Mouse (Mus musculus): ENCODE results near the gene Sec24d. TPM values are rescaled to one million over a fixed set of nuclear protein-coding genes. Genes with fewer than 3 reads are reported as not detected.

Sec24d gene
- total RNA-seq, 1 experiment = 20.0 TPM

DNA sequence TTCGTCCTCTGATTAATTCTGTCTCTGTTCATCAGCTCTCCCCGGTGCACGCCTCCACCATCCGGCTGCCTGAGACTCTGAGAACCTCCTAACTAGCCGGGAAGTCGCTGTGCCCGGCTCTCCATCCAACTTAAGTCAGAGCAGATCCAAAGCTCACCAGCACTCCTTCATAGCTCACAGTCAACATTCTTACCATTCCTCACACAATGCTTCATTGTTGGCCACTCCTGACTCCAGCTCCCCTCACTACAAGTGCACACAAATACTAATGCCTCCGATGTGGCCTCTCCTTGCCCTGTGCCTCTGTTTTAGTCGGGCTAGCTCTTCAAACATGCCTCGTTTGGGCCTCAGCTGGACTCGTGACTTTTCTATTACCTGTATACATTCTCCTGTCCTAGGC is 29.4 kb downstream of the Sec24d start:
- in situ Hi-C loops (cut with MboI; ENCODE audit: low sequenced_read_pairs in 2 of 2, unreplicated experiment in 2 of 2) = no loop called here
- no peaks in the 10 kb centered on the region for H3K9me3 ChIP-seq (ENCODE audit: control insufficient read depth, insufficient read depth, low read depth, low read length)
- H3K4me3 ChIP-seq (ENCODE audit: insufficient read depth in 1 of 2, low read depth in 1 of 2, low read length in 2 of 2, poor library complexity in 1 of 2, severe bottlenecking in 1 of 2) = no peak overlapping the region
- H3K9ac ChIP-seq (ENCODE audit: insufficient read depth, low read depth, low read length, poor library complexity, severe bottlenecking) = no peak overlapping the region
- H3K27ac ChIP-seq (ENCODE audit: insufficient read depth, low read depth, low read length, poor library complexity, severe bottlenecking) = no peak overlapping the region
- peaks cover 4 to 26% of the 10 kb centered on the region in 2 experiments; a peak in 3 of 4 replicates for H3K4me1 ChIP-seq (ENCODE audit: control insufficient read depth in 2 of 2, insufficient read depth in 2 of 2, low read length in 2 of 2, poor library complexity in 1 of 2)
- H3K36me3 ChIP-seq (ENCODE audit: control insufficient read depth, insufficient read depth, low read length, poor library complexity, severe bottlenecking) = peaks cover 15% of the 10 kb centered on the region; the same call in 1 of the 2 replicates
- TF ChIP-seq ZC3H11A (IDR thresholded peaks at IDR 0.05; ENCODE audit: borderline replicate concordance, low read depth, low read length) (no peak), CHD2 (IDR thresholded peaks at IDR 0.05; ENCODE audit: low read depth, low read length) (no peak), HCFC1 (IDR thresholded peaks at IDR 0.05; ENCODE audit: borderline replicate concordance, insufficient read depth, low read length) (no peak), MAFK (IDR thresholded peaks at IDR 0.05; ENCODE audit: insufficient read depth, low read depth, low read length) (no peak), ZNF384 (IDR thresholded peaks at IDR 0.05; ENCODE audit: low read depth, low read length) (no peak)
- no peak for DNase-seq (ENCODE audit: low read depth, low spot score)

- TF ChIP-seq MAFK (IDR thresholded peaks at IDR 0.05; ENCODE audit: insufficient read depth, low read depth, low read length) (no peak), CHD2 (IDR thresholded peaks at IDR 0.05; ENCODE audit: low read depth, low read length) (no peak), ZC3H11A (IDR thresholded peaks at IDR 0.05; ENCODE audit: borderline replicate concordance, low read depth, low read length) (no peak), HCFC1 (IDR thresholded peaks at IDR 0.05; ENCODE audit: borderline replicate concordance, insufficient read depth, low read length) (no peak), ZNF384 (IDR thresholded peaks at IDR 0.05; ENCODE audit: low read depth, low read length) (no peak)
- Histone ChIP-seq H3K4me3 (ENCODE audit: insufficient read depth in 1 of 2, low read depth in 1 of 2, low read length in 2 of 2, poor library complexity in 1 of 2, severe bottlenecking in 1 of 2) (no peak overlapping the region), H3K9me3 (ENCODE audit: control insufficient read depth, insufficient read depth, low read depth, low read length) (no peaks in the 10 kb centered on the region), H3K9ac (ENCODE audit: insufficient read depth, low read depth, low read length, poor library complexity, severe bottlenecking) (no peak overlapping the region), H3K4me1 (ENCODE audit: control insufficient read depth in 2 of 2, insufficient read depth in 2 of 2, low read length in 2 of 2, poor library complexity in 1 of 2) (peaks cover 4 to 24% of the 10 kb centered on the region in 2 experiments; a peak in 3 of 4 replicates), H3K27ac (ENCODE audit: insufficient read depth, low read depth, low read length, poor library complexity, severe bottlenecking) (no peak overlapping the region), H3K36me3 (ENCODE audit: control insufficient read depth, insufficient read depth, low read length, poor library complexity, severe bottlenecking) (peaks cover 18% of the 10 kb centered on the region; the same call in 1 of the 2 replicates)
- in situ Hi-C loops (cut with MboI; ENCODE audit: low sequenced_read_pairs in 2 of 2, unreplicated experiment in 2 of 2) = no loop called here
- DNase-seq (ENCODE audit: low read depth, low spot score) = no peak
Measured at GRCm38 (mm10) chr3:123298283-123298682, 31.0 kb downstream of the Sec24d start.

- no peak for DNase-seq (ENCODE audit: low read depth, low spot score)
- in situ Hi-C loops (cut with MboI; ENCODE audit: low sequenced_read_pairs in 2 of 2, unreplicated experiment in 2 of 2) = no loop called here
Measured at GRCm38 (mm10) chr3:123301521-123301920, 34.3 kb downstream of the Sec24d start.

DNA sequence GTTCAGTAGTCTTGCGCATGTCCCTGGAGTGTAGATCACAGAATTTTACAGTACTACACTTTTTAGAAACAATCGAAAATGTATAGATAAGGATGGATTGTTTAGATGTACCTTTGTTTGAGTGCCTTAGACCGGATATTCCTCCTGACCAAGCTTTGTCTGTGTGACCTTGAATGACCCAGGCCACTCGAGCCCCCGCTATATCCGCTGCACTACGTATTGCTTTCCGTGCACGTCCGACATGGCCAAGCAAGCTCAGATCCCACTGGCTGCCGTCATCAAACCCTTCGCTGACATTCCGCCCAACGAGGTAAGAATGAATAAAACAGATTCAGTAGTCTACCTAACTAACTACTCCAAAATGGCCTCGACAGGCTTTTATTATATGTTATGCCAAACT is 38.4 kb downstream of the Sec24d start:
- in situ Hi-C loops (cut with MboI; ENCODE audit: low sequenced_read_pairs in 2 of 2, unreplicated experiment in 2 of 2) = no loop called here
- Histone ChIP-seq H3K9ac (ENCODE audit: insufficient read depth, low read depth, low read length, poor library complexity, severe bottlenecking) (no peak overlapping the region), H3K36me3 (ENCODE audit: control insufficient read depth, insufficient read depth, low read length, poor library complexity, severe bottlenecking) (peaks cover 6% of the 10 kb centered on the region; the same call in 1 of the 2 replicates), H3K27ac (ENCODE audit: insufficient read depth, low read depth, low read length, poor library complexity, severe bottlenecking) (no peak overlapping the region), H3K4me1 (ENCODE audit: control insufficient read depth in 2 of 2, insufficient read depth in 2 of 2, low read length in 2 of 2, poor library complexity in 1 of 2) (0 out of 4 replicates have a peak, but pooled peaks cover 0 to 2% of the 10 kb centered on the region in 2 experiments), H3K4me3 (ENCODE audit: insufficient read depth in 1 of 2, low read depth in 1 of 2, low read length in 2 of 2, poor library complexity in 1 of 2, severe bottlenecking in 1 of 2) (no peak overlapping the region), H3K9me3 (ENCODE audit: control insufficient read depth, insufficient read depth, low read depth, low read length) (no peaks in the 10 kb centered on the region)
- TF ChIP-seq ZNF384 (IDR thresholded peaks at IDR 0.05; ENCODE audit: low read depth, low read length) (no peak), CHD2 (IDR thresholded peaks at IDR 0.05; ENCODE audit: low read depth, low read length) (no peak), ZC3H11A (IDR thresholded peaks at IDR 0.05; ENCODE audit: borderline replicate concordance, low read depth, low read length) (no peak), HCFC1 (IDR thresholded peaks at IDR 0.05; ENCODE audit: borderline replicate concordance, insufficient read depth, low read length) (no peak), MAFK (IDR thresholded peaks at IDR 0.05; ENCODE audit: insufficient read depth, low read depth, low read length) (no peak)
- DNase-seq (ENCODE audit: low read depth, low spot score) = no peak

More at GRCm38 (mm10) chr3:123301521-123301920, 34.3 kb downstream of the Sec24d start:
- no peak overlapping the region for H3K9ac ChIP-seq (ENCODE audit: insufficient read depth, low read depth, low read length, poor library complexity, severe bottlenecking)
- H3K4me1 ChIP-seq (ENCODE audit: control insufficient read depth in 2 of 2, insufficient read depth in 2 of 2, low read length in 2 of 2, poor library complexity in 1 of 2) = peaks cover 0 to 11% of the 10 kb centered on the region in 2 experiments; a peak in 1 of 4 replicates
- H3K27ac ChIP-seq (ENCODE audit: insufficient read depth, low read depth, low read length, poor library complexity, severe bottlenecking) = no peak overlapping the region
- peaks cover 13% of the 10 kb centered on the region; the same call in 1 of the 2 replicates for H3K36me3 ChIP-seq (ENCODE audit: control insufficient read depth, insufficient read depth, low read length, poor library complexity, severe bottlenecking)
- TF ChIP-seq HCFC1 (IDR thresholded peaks at IDR 0.05; ENCODE audit: borderline replicate concordance, insufficient read depth, low read length) (no peak), CHD2 (IDR thresholded peaks at IDR 0.05; ENCODE audit: low read depth, low read length) (no peak)
- H3K9me3 ChIP-seq (ENCODE audit: control insufficient read depth, insufficient read depth, low read depth, low read length) = no peaks in the 10 kb centered on the region
- no peak overlapping the region for H3K4me3 ChIP-seq (ENCODE audit: insufficient read depth in 1 of 2, low read depth in 1 of 2, low read length in 2 of 2, poor library complexity in 1 of 2, severe bottlenecking in 1 of 2)

- no peaks in the 10 kb centered on the region for H3K9me3 ChIP-seq (ENCODE audit: control insufficient read depth, insufficient read depth, low read depth, low read length)
- H3K4me1 ChIP-seq (ENCODE audit: control insufficient read depth in 2 of 2, insufficient read depth in 2 of 2, low read length in 2 of 2, poor library complexity in 1 of 2) = 0 out of 4 replicates have a peak, but pooled peaks cover 0 to 2% of the 10 kb centered on the region in 2 experiments
- no peak for TF ChIP-seq ZC3H11A (IDR thresholded peaks at IDR 0.05; ENCODE audit: borderline replicate concordance, low read depth, low read length)
- TF ChIP-seq CHD2 (IDR thresholded peaks at IDR 0.05; ENCODE audit: low read depth, low read length) = no peak
- TF ChIP-seq HCFC1 (IDR thresholded peaks at IDR 0.05; ENCODE audit: borderline replicate concordance, insufficient read depth, low read length) = no peak
- TF ChIP-seq ZNF384 (IDR thresholded peaks at IDR 0.05; ENCODE audit: low read depth, low read length) = no peak
- no peak for TF ChIP-seq MAFK (IDR thresholded peaks at IDR 0.05; ENCODE audit: insufficient read depth, low read depth, low read length)
- H3K36me3 ChIP-seq (ENCODE audit: control insufficient read depth, insufficient read depth, low read length, poor library complexity, severe bottlenecking) = peaks cover 2% of the 10 kb centered on the region; the same call in 1 of the 2 replicates
- no peak overlapping the region for H3K4me3 ChIP-seq (ENCODE audit: insufficient read depth in 1 of 2, low read depth in 1 of 2, low read length in 2 of 2, poor library complexity in 1 of 2, severe bottlenecking in 1 of 2)
- no peak for DNase-seq (ENCODE audit: low read depth, low spot score)
- in situ Hi-C loops (cut with MboI; ENCODE audit: low sequenced_read_pairs in 2 of 2, unreplicated experiment in 2 of 2) = no loop called here
- no peak overlapping the region for H3K9ac ChIP-seq (ENCODE audit: insufficient read depth, low read depth, low read length, poor library complexity, severe bottlenecking)
- H3K27ac ChIP-seq (ENCODE audit: insufficient read depth, low read depth, low read length, poor library complexity, severe bottlenecking) = no peak overlapping the region
Measured at GRCm38 (mm10) chr3:123307446-123307845, 40.2 kb downstream of the Sec24d start.

Data from ES-E14 (cell line).